Mouse (Mus musculus) CD8-positive naive resting alpha-beta T cell, adult 57 days (primary cell): ENCODE data around the gene Krtap4-6. TPM values are rescaled to one million over a fixed set of nuclear protein-coding genes. Genes with fewer than 3 reads are reported as not detected.

Experiments
- total RNA-seq: library from RNA; stranded (reverse); gene quantifications from one replicate; pipeline ENCODE4 v1.2.4, GENCODE M21; 2023

Gene Krtap4-6
- total RNA-seq = not detected

DNA sequence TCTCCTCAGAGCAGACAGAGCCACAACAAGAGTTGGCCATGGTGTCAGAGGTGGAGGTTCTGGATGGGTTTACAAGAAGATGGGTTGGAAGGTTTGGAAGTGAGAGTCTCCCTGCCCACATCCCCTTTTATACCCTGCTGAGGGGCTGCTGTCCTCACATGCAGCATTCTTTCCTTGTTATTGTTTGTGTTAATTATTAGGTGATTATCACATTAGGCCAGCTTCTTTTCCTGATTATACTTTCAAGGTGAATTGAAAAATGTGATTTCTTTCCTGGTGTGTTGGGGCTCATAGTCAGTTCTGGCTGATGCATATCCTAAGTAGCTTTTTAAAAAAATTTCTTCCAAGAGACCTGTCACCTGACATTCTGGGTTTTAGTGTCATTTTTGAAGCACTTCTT is at the start of gene Krtap4-6:
Krtap4-6 (minus strand) TSS at position 101 of the 400 bp plus-strand sequence.

DNA sequence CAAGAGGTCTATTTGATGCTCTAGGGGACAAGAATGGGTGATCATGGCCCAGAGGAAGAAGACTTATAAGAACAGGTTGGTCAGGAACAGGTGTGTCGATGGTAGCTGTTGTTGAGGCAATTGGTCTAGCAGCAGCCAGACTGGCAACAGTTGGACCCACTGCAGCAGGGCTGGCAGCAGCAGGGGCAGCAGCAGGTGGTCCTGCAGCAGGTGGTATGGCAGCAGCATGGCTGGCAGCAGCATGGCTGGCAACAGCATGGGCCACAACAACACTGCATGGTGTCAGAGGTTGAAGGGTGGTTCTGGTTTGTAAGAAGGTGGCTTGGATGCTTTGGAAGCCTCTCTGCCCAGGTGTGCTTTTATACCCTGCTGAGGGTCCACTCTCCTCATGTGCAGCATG is 24.7 kb upstream of the Krtap4-6 start, which contains the start of gene Gm14190:
Gm14190 (minus strand) TSS at position 278 of the 400 bp plus-strand sequence.

DNA sequence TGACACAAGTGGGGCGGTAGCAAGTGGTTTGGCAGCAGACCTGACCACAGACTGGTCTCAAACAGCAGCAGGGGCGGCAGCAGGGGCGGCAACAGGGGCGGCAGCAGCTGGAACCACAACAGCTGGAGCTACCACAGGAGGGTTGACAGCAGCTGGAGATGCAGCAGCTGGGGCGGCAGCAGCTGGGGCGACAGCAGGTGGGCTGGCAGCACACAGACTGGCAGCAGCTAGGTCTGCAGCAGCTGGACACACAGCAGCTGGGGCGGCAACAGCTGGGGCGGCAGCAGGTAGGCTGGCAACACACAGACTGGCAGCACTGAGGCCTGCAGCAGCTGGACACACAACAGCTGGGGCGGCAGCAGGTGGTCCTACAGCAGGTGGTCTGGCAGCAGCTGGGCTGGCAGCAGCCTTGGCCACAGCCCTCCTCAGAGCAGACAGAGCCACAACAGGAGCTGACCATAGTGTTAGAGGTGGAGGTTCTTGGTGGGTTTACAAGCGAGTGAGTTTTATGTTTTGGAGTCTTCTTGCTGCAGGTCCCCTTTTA is 7.2 kb downstream of the Krtap4-6 start, which contains the start of gene Gm11563:
Gm11563 (minus strand) TSS at position 494 of the 544 bp plus-strand sequence.

DNA sequence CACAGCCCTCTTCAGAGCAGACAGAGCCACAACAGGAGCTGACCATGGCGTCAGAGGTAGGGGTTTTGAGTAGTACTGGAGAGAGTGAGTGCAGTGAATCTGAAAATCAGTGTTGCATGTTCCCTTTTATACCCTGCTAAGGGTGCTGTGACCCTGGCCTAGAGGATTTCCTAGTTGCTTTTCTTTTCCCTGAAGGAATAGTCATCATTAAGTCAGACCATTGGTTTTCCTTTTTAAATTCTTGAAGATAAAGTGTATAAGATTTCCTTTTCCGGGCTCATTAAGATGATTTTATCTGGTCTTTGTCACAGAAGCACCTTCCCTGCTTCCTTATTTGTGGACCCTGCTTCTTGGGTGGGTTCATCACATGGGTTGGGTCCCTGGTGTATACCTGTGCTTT is 15.6 kb downstream of the Krtap4-6 start, which contains the start of gene Gm11555:
Gm11555 (minus strand) TSS at position 101 of the 400 bp plus-strand sequence.

DNA sequence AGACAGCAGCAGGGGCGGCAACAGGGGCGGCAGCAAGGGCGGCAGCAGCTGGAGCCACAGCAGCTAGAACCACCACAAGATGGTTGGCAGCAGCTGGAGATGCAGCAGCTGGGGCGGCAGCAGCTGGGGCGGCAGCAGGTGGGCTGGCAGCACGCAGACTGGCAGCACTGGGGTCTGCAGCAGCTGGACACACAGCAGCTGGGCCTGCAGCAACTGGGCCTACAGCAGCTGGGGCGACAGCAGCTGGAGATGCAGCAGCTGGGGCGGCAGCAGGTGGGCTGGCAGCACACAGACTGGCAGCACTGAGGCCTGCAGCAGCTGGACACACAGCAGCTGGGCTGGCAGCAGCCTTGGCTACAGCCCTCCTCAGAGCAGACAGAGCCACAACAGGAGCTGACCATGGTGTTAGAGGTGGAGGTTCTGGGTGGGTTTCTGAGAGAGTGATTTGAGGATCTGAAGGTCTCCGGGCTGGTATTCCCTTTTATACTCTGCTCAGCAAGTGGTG is 22.1 kb downstream of the Krtap4-6 start, which contains the start of gene Krtap4-7:
Krtap4-7 (minus strand) TSS at position 455 of the 505 bp plus-strand sequence.

DNA sequence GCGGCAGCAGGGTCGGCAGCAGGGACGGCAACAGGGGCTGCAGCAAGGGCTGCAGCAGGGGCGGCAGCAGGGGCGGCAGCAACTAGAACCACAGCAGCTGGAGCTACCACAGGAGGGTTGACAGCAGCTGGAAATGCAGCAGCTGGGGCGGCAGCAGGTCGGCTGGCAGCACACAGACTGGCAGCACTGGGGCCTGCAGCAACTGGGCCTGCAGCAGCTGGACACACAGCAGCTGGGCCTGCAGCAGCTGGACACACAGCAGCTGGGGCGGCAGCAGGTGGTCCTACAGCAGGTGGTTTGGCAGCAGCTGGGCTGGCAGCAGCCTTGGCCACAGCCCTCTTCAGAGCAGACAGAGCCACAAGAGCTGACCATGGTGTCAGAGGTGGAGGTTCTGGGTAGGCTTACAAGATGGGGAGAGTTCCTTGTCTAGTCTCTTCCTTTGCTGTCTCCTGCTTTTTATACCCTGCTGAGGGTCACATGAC is 31.1 kb downstream of the Krtap4-6 start, which contains the start of gene Krtap4-2:
Krtap4-2 (minus strand) TSS at position 432 of the 482 bp plus-strand sequence.

GRCm38 (mm10) chr11:99628138-99628537 is 37.6 kb downstream of the Krtap4-6 start, which contains the start of gene Krtap4-1:
Gene Krtap4-1 (minus strand): TSS chr11:99628238.

GRCm38 (mm10) chr11:99620335-99620734 is 45.4 kb downstream of the Krtap4-6 start, which contains the start of gene Gm11562:
Gene Gm11562 (minus strand): TSS chr11:99620435.

Other genes starting within 250 kb of the Krtap4-6 start
- gene Krt12, start 243.7 kb downstream of the Krtap4-6 start, total RNA-seq = not detected
- gene Krt20, start 227.8 kb downstream of the Krtap4-6 start, total RNA-seq = not detected
- not detected for gene Krt23, start 172.8 kb downstream of the Krtap4-6 start, total RNA-seq
- gene Krt39, start 144.6 kb downstream of the Krtap4-6 start, total RNA-seq = not detected
- gene Krt40, start 122.8 kb downstream of the Krtap4-6 start, total RNA-seq = not detected
- gene Krtap3-3, start 115.1 kb downstream of the Krtap4-6 start, total RNA-seq = not detected
- not detected for gene Krtap3-2, start 109.1 kb downstream of the Krtap4-6 start, total RNA-seq
- gene Gm11939, start 106.5 kb downstream of the Krtap4-6 start, total RNA-seq = not detected
- not detected for gene Krtap3-1, start 99.3 kb downstream of the Krtap4-6 start, total RNA-seq
- gene Krtap1-5, start 84.9 kb downstream of the Krtap4-6 start, total RNA-seq = not detected
- gene Krtap1-4, start 82.3 kb downstream of the Krtap4-6 start, total RNA-seq = not detected
- gene Krtap1-3, start 74.6 kb downstream of the Krtap4-6 start, total RNA-seq = not detected
- not detected for gene Krtap9-3, start 67.9 kb downstream of the Krtap4-6 start, total RNA-seq
- not detected for gene Gm11938, start 62.7 kb downstream of the Krtap4-6 start, total RNA-seq
- gene Gm11937, start 55.8 kb downstream of the Krtap4-6 start, total RNA-seq = not detected
- gene Krtap2-4, start 51.1 kb downstream of the Krtap4-6 start, total RNA-seq = not detected
- not detected for gene Gm11562, start 45.5 kb downstream of the Krtap4-6 start, total RNA-seq
- gene Krtap4-1, start 37.7 kb downstream of the Krtap4-6 start, total RNA-seq = not detected
- gene Krtap4-2, start 30.9 kb downstream of the Krtap4-6 start, total RNA-seq = not detected
- gene Krtap4-7, start 21.9 kb downstream of the Krtap4-6 start, total RNA-seq = not detected
- not detected for gene Gm11555, start 15.7 kb downstream of the Krtap4-6 start, total RNA-seq
- not detected for gene Gm11563, start 7.0 kb downstream of the Krtap4-6 start, total RNA-seq
- gene Gm14190, start 24.8 kb upstream of the Krtap4-6 start, total RNA-seq = not detected
- not detected for gene Gm14180, start 68.3 kb upstream of the Krtap4-6 start, total RNA-seq
- gene Gm11595, start 107.0 kb upstream of the Krtap4-6 start, total RNA-seq = not detected
- not detected for gene Krtap4-8, start 114.7 kb upstream of the Krtap4-6 start, total RNA-seq
- gene Krtap4-9, start 119.2 kb upstream of the Krtap4-6 start, total RNA-seq = not detected
- not detected for gene Gm11596, start 127.5 kb upstream of the Krtap4-6 start, total RNA-seq
- not detected for gene Gm11569, start 133.0 kb upstream of the Krtap4-6 start, total RNA-seq
- not detected for gene Gm11554, start 138.5 kb upstream of the Krtap4-6 start, total RNA-seq
- gene Krtap4-13, start 143.9 kb upstream of the Krtap4-6 start, total RNA-seq = not detected
- gene Gm11564, start 149.7 kb upstream of the Krtap4-6 start, total RNA-seq = not detected
- gene 2300003K06Rik, start 172.1 kb upstream of the Krtap4-6 start, total RNA-seq = not detected
- not detected for gene Krtap4-16, start 185.6 kb upstream of the Krtap4-6 start, total RNA-seq
- gene Gm11568, start 192.0 kb upstream of the Krtap4-6 start, total RNA-seq = not detected
- gene Gm11559, start 198.5 kb upstream of the Krtap4-6 start, total RNA-seq = not detected
- not detected for gene Krtap9-1, start 207.4 kb upstream of the Krtap4-6 start, total RNA-seq
- gene Gm11567, start 213.2 kb upstream of the Krtap4-6 start, total RNA-seq = not detected
- not detected for gene Krtap31-1, start 242.0 kb upstream of the Krtap4-6 start, total RNA-seq
- gene Gm11565, start 248.8 kb upstream of the Krtap4-6 start, total RNA-seq = not detected